Mouse (Mus musculus) heart, adult 9 months (tissue): Measurements from ENCODE around the gene Gpr15.

Experiments used
- DNase-seq, 2 experiments: peaks; one replicate each; pipeline ENCODE4 v3.0.0; 2022; ENCODE audit warnings: low spot score in 2 of 2

Gene Gpr15

DNA sequence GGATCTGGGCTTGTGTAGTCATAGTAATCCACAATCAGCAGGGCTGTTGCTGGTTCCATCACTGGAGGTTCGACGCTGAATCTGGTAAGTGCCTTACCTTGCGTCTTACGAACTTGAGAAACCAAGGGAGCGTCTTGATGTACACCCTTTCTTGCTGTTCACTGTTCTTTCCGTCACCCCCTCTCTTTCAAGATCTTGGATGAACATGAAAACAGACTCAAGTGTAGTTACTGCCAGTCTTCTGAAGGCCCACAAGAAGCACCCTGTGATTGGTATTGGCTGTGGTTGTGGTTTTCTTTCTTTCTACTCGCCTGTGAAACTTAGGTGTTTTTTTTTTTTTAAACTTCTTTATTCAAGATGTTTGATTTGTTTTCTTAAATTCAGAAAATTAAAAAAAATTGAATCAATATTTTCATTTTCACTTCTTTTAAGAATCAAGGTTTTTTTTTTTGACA is at the start of gene Gpr15:
Gene Gpr15, minus strand, starts transcription at position 405 of the 455 bp plus-strand sequence.
- DNase-seq = no peak

GRCm38 (mm10) chr16:58763076-58763475 is 44.2 kb upstream of the Gpr15 start, which contains the start of gene Olfr172:
TSS of gene Olfr172 (minus strand) at chr16:58763176.
- DNase-seq = no peak

- no peak for DNase-seq
Measured at GRCm38 (mm10) chr16:58756191-58756590, 37.3 kb upstream of the Gpr15 start.

DNA sequence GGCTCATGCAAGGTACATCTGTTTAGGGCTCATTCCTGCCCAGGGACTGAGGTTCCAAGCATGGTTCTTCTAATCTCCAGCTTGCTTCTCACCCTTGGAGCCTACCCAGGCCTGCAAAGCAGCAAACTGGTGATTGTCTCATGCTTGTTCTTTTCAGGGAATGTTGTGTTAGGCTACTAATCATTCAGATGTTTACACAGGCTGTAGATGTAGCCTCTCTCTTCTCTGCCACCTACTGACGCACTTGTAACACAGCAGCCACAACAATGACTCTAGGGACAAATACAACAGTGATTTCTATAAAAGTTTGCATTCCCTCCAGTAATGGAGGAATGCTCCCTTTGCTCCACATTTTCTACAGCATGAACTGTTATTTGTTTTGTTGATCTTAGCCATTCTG is 32.4 kb upstream of the Gpr15 start:
- no peak for DNase-seq

- peak in 1 of 2 experiments; percentile 4 for DNase-seq
Measured at GRCm38 (mm10) chr16:58746715-58747114, 27.8 kb upstream of the Gpr15 start.

DNA sequence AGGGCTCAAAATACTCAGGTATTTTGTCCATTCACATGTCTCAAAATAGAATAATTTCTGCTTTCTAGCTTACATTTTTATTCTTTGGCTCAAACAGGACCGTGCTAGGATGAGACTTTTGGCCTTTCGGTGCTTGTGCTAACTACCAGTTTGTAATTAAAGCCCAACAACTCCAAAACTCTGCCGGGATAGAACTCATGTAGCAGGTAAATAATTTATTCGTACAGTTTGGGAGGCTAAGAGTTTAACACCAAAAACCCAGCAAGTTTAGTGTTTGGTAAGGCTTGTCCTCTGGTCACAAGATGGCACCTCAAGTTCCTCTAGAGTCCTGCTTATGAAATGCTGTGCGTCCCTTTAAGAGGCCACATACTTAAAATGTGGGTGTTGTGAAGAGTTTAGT is 21.9 kb upstream of the Gpr15 start:
- no peak for DNase-seq

DNA sequence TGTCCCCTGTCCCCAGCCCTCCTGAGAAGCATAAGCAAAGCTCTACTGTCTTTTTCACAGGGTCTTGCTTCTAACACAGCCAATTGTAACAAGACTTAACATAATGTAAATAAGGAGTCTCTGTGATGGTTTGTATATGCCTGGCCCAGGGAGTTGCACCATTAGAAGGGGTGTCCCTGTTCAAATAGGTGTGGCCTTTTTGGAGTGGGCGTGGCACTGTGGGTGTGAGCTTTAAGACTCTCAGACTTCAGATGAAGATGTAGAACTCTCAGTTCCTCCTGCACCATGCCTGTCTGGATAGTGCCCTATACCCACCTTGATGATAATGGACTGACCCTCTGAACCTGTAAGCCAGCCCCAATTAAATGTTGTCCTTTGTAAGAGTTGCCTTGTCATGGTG is 19.9 kb upstream of the Gpr15 start:
- DNase-seq = no peak

GRCm38 (mm10) chr16:58738205-58738604 is 19.3 kb upstream of the Gpr15 start:
- no peak for DNase-seq

DNA sequence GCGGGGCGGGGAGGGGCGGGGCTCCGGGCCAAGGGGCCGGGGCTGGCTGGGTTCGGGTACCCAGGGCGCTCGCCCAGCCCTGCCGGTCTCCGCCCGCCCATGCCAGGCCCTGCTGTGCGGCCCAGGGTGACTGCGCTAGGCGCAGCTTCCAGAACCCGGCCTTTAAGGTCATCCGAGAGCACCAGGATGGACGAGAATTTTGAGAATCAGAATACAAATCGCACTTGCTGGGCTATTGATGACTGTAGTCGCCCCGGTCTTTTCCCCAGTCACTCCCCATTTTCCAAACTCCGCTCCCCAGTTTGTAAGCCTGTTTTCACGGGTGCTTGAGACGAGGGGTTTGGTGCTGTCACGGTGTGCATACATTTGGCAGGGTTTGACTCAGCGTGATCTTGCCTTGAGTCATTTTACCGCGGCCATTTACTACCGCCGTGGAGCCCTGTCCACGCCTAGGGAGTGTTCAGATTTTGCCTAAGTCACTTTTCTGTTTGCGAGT is 9.4 kb upstream of the Gpr15 start:
- DNase-seq = no peak

- peak; percentile 96 to 97 for DNase-seq
Measured at GRCm38 (mm10) chr16:58727477-58728131, 8.7 kb upstream of the Gpr15 start, which contains the start of gene Cldnd1. TSS of gene Cldnd1 (plus strand) at chr16:58727910.

- no peak for DNase-seq
Measured at GRCm38 (mm10) chr16:58726680-58727476, 8.0 kb upstream of the Gpr15 start.

DNA sequence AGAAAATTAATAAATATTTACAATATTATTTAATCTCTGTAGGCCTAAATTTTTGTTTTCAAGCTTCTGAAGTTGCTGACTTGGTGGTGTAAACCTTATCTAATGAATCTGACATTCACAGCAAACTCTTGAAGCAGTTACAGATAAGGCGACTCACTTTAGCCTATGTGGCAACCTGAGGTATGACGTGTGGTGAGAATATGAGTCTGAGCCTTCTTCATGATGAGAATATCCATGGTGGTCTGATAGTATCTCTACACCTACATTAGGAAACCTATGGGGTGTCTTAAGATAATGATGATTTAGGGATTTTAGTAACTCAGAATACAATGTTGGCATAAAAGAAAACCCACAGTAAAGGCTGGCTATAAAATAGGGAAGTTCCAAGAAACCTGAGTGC is 3.4 kb upstream of the Gpr15 start:
- no peak for DNase-seq

DNA sequence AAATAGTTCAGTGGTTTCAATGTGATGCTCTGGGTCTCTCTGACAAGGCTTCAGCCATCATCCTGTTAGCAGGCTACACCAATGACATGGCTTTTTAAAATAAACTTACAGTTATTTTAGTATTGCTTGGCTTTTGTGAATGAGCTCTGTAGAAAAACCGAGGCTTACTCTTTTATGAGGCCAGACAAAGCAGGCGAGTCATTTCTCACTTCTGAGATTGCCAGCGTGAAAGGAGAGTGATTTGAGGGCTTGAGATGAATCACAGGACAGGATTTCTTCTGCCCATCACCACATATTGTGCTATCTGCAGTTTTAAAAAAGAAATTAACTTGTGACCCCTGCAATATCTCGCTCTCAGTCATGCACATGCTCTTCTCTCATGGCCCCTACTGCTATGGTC is 3.9 kb downstream of the Gpr15 start:
- no peak for DNase-seq

DNA sequence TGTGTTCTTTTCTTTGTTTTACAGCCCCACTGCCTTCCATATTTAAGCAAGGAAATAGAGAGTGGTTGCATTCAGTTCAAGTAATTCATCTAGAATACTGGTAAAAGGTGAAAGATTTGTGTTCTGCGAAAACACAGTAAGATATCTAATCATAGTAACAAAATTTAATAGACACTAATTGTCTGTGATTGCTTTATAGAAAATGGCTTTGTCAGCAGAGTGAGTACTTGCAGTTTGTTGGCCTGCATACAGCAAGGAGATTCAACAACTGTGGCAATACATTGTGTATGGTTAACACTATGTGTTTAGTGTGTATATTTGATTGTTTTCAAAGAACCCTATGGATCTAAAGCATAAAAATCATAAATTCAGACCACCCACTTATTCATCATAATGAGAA is 5.7 kb downstream of the Gpr15 start:
- DNase-seq = no peak

DNA sequence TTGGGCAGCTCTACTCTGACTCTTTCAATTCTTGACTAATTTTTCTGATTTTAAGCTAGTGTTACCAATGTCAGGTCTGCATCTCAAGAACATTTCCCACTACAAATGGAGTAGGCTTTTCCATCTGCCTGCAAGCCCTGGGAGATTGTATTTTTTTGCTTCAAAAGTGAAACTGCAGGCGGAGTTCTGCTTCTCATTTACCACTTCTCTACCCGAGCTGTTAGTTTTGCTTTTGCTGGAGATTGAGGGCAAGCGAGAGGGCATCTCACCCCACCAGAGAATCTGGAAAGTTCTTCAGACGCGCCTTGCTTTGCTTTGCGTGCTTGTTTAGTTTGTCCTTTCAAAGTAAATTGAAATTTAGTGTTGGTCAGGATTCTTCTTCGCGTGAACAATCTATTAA is 6.6 kb downstream of the Gpr15 start:
- no peak for DNase-seq

DNA sequence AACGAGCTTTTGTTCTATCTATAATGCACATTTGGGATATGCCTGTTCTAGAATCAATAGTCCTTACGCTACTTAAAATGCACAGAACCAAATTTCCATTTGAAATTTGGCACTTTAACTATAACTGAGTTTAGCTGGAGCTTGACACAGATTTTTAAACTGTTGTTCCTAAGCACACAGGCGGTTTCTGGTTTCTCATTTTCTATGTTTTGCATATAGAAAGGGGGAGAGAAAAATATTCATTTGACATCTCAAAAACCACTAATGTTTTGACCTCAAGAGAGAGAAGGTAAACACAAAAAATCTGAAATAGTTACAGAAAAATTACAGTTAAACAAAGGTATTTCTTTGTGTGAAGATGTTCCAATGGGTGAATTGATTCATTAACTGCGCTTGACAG is 9.3 kb downstream of the Gpr15 start:
- no peak for DNase-seq

GRCm38 (mm10) chr16:58708601-58709475 is 10.0 kb downstream of the Gpr15 start:
- no peak for DNase-seq

GRCm38 (mm10) chr16:58707276-58707905 is 11.5 kb downstream of the Gpr15 start:
- DNase-seq = no peak

DNA sequence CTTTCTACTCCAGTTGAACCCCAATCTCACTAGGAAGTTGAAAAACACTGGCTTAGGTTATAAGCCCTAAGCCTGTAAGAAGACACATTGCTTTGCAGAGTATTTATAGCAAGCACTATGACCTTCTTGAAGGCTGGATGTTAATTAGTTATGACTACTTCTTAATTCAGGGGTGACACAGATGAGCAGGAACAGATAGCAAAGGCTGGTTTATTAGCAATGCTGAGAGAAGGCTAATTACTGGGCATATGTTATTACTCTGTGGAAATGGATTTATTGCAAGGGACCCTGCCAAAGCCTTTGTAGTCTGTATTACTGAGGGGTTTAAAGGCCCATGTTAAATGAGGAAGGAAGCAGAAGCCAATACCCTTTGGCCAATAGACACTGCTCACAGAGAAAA is 13.9 kb downstream of the Gpr15 start:
- no peak for DNase-seq

DNA sequence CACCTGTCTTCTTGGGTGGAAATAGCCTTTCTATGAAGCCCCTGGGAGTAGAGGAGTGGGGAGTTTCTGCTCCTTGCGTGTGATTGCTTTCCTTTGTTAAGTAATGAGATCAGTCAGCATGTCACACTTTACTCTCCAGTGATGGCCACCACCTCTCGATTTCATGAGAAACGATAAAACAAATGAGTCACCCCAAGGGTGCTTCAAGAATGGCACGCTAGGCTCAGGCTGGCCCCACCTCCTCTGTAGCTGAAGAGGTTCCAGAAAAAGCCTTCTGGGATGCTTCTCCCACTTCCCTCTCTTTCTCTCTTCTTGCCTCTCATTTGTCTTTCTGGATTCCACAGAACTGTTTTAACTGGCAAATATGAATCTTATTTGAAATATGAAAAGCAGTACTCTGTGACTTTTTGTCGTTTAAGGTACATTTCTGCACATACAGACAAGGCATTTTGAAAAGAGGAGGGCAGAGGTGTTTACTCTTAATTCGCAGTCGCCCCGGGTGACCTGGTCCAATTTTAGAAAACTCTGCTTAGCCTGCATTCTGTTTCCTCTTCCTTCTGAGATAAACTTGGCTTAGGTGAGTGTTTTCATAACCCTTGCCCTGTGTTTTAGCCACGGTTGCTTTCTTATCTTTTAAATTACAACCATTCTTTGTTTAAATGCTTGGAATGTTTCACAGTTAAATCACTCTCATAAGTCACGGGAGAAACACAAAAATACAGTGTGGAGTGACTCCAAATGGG is 15.3 kb downstream of the Gpr15 start:
- peak; percentile 25 to 29 for DNase-seq
